Mouse (Mus musculus) forebrain, embryonic 12.5 days (tissue): Measurements from ENCODE around the gene Tlcd1. TPM values are rescaled to one million over a fixed set of nuclear protein-coding genes. Genes with fewer than 3 reads are reported as not detected.
A peak's percentile ranks its signal among the peaks of the same experiment; 100 is the strongest.
"Not testable (repeated sequence)": the region's sequence is repeated elsewhere in the genome, so short reads cannot be mapped to it uniquely, and the experiment has no call there.

ENCODE experiments used
- ATAC-seq: fragments of 200-750 bp; cut with Nextera tagmentation; 2 replicates; pipeline ENCODE4 v1.8.0; 2017; ENCODE audit warnings: moderate TSS enrichment; ENCODE audit not compliant: low FRiP score
- H3K27ac ChIP-seq: fragments of 300-500 bp; sonication (generic); 2 replicates; pipeline ENCODE4 v1.5.1; 2016; ENCODE audit warnings: mild to moderate bottlenecking
- H3K27me3 ChIP-seq: fragments of 300-500 bp; sonication (generic); 2 replicates; pipeline ENCODE4 v1.6.1; 2016; ENCODE audit warnings: mild to moderate bottlenecking
- H3K36me3 ChIP-seq: fragments of 300-500 bp; sonication (generic); replicated peaks from 2 replicates; pipeline ENCODE4 v1.6.1; 2016; ENCODE audit warnings: mild to moderate bottlenecking
- H3K4me1 ChIP-seq: fragments of 300-500 bp; sonication (generic); 2 replicates; pipeline ENCODE4 v1.6.1; 2016
- H3K4me2 ChIP-seq: fragments of 300-500 bp; sonication (generic); 2 replicates; pipeline ENCODE4 v1.6.1; 2016; ENCODE audit warnings: mild to moderate bottlenecking, moderate library complexity
- H3K4me3 ChIP-seq: fragments of 300-500 bp; sonication (generic); replicated peaks from 2 replicates; pipeline ENCODE4 v1.5.1; 2016; ENCODE audit warnings: mild to moderate bottlenecking
- H3K9ac ChIP-seq: fragments of 300-500 bp; sonication (generic); 2 replicates; pipeline ENCODE4 v1.6.1; 2016; ENCODE audit warnings: mild to moderate bottlenecking
- H3K9me3 ChIP-seq: fragments of 300-500 bp; sonication (generic); 2 replicates; pipeline ENCODE4 v1.6.1; 2016
- WGBS: fragments of 180-500 bp; shearing (Covaris S2); methylation state at CpG from one replicate; pipeline ENCODE4 v1.1.7; 2016; 5-methylcytosine and 5-hydroxymethylcytosine counted together
- polyA plus RNA-seq: library from polyadenylated mRNA; unstranded; fragments of >200 nt; fragmentation: Nextera tagmentation; extraction: Ambion mirVana; gene quantifications from 2 replicates; pipeline ENCODE4 v1.2.1, GENCODE M21; 2016

Tlcd1 gene
- polyA plus RNA-seq = 5.5 and 6.9 TPM in 2 replicates

DNA sequence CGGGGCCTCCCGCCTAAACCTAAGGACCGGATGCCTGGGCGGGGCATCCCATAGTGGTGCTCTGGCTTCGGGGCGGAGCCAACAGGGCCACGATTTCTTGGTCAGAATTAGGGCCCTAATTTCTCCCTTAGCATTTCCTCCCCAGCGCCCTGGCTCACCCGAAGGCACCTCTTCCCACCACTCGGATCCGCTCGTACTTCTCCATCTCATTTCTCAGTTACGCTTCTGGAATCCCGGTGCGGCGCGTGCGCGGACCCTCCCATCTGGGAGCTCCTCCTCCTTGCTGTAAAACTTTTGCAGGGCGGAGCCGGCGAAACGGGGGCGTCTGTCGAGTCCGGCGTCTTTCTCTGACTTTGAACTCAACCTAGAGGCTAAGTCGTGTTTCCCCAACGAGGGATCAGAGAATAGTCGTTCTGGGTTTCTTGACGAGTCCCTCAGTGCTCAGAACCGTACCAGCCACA is at the start of gene Tlcd1, which contains the start of gene Nek8:
Gene Tlcd1 (plus strand): TSS at position 310 of the 461 bp plus-strand sequence.
Gene Nek8 (minus strand): TSS at position 274 of the 461 bp plus-strand sequence.
- Histone ChIP-seq H3K27ac (peak within 1 kb of the TSS; percentile 91), H3K4me1 (peaks cover 50% of the 10 kb centered on the region), H3K27me3 (no peaks in the 10 kb centered on the region), H3K4me3 (peak within 1 kb of the TSS; percentile 64), H3K36me3 (peaks cover 22% of the 10 kb centered on the region), H3K9ac (peak within 1 kb of the TSS; percentile 54), H3K9me3 (no peaks in the 10 kb centered on the region), H3K4me2 (peak within 1 kb of the TSS; percentile 80)
- ATAC-seq = peak; percentile 62
- under 1% methylated on average over 32 of the region's 32 CpGs for WGBS

DNA sequence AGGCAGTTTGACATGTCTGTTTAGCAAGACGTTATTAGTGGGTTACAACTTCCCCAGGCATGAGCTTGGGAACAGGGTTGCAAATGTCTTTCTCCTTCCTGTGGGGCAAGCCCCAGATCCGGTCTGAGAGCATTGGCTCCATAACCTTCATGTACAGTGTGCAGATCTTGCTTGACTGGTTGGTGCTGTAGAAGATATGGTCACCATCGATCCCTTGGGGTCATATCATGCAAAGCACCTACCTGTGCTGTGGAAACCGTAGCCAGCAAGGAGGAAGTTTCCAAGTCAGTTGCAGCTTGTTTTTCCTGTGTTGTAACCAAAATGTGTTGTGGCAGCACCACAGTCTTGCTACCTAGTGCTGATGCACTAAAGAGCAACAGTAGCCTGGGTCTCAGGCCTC is 49.8 kb upstream of the Tlcd1 start:
- Histone ChIP-seq H3K4me2 (no peak overlapping the region), H3K36me3 (no peaks in the 10 kb centered on the region), H3K27me3 (no peaks in the 10 kb centered on the region), H3K9ac (no peak overlapping the region), H3K9me3 (no peaks in the 10 kb centered on the region), H3K27ac (no peak overlapping the region), H3K4me3 (no peak overlapping the region), H3K4me1 (peaks cover 11% of the 10 kb centered on the region)
- WGBS = 90% methylated on average over 4 of the region's 4 CpGs
- no peak for ATAC-seq

DNA sequence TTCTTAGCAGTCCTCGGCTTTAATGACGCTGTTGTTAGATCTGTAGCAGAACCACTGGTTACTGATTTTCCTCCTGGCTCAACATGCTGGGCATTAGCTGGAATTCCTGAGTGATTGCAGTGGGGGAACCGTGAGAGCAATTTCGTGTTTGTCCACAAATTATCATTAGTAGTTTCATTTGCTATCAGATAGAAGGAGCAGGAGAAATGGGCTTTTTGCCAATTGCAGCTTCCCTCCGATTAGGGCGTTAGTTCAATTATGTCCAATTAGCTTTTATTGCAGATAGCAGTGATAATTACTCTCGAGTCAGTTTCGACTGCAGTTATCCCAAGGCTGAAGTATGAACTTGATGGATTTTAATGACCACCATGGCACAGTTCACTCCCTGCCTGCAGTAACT is 47.1 kb upstream of the Tlcd1 start:
- 58% methylated on average over 8 of the region's 8 CpGs for WGBS
- Histone ChIP-seq H3K4me1 (peaks cover 11% of the 10 kb centered on the region), H3K9ac (no peak overlapping the region), H3K27ac (no peak overlapping the region), H3K4me3 (no peak overlapping the region), H3K4me2 (no peak overlapping the region), H3K9me3 (no peaks in the 10 kb centered on the region), H3K36me3 (no peaks in the 10 kb centered on the region), H3K27me3 (no peaks in the 10 kb centered on the region)
- no peak for ATAC-seq

DNA sequence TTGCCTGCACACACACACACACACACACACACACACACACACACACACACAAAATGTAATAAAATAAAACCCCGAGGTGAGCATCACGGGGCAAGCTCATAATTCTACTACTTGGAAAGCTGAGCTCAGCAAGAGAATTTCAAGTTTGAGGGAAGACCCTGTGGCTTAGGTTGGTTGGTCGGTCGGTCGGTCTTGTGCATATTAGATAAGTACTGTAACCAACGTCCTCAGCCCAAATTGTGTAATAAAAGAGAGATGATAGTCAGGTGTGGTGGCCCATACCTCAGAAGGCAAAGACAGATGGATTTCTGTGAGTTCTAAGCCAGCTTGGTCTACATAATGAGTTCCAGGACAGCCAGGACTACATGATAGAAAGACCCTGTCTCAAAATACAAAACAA is 42.6 kb upstream of the Tlcd1 start:
- WGBS = 89% methylated on average over 6 of the region's 6 CpGs

DNA sequence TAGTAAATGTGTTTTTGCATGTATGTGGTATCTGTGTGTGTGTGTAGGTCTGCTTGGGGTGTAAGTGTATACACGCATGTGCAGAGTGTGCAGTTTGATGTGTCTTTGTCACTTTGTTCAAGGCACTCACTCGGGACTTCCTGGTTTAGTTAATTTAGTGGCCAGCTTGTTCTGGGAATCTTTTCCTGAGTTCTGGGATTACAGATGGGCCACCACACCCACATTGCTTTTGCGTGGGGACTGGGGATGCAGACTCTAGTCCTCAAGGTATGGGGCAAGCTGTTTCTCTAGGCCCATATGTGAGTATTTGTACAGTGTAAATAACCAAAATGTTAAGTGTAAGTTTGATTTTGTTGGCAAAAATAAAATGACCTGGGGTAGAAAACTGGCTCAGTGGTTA is 42.2 kb upstream of the Tlcd1 start:
- WGBS = 86% methylated on average over 3 of the region's 3 CpGs
- Histone ChIP-seq H3K4me3 (no peak overlapping the region), H3K9ac (no peak overlapping the region), H3K27ac (no peak overlapping the region), H3K4me1 (peaks cover 3% of the 10 kb centered on the region; the same call in 1 of the 2 replicates), H3K27me3 (no peaks in the 10 kb centered on the region), H3K36me3 (no peaks in the 10 kb centered on the region), H3K4me2 (no peak overlapping the region), H3K9me3 (no peaks in the 10 kb centered on the region)
- ATAC-seq = no peak

More for the DNA sequence above, 42.6 kb upstream of the Tlcd1 start:
- Histone ChIP-seq H3K9me3 (no peaks in the 10 kb centered on the region), H3K27ac (no peak overlapping the region), H3K9ac (no peak overlapping the region), H3K4me1 (peaks cover 7% of the 10 kb centered on the region; the same call in 1 of the 2 replicates), H3K36me3 (no peaks in the 10 kb centered on the region), H3K27me3 (no peaks in the 10 kb centered on the region), H3K4me2 (no peak overlapping the region), H3K4me3 (no peak overlapping the region)
- no peak for ATAC-seq

DNA sequence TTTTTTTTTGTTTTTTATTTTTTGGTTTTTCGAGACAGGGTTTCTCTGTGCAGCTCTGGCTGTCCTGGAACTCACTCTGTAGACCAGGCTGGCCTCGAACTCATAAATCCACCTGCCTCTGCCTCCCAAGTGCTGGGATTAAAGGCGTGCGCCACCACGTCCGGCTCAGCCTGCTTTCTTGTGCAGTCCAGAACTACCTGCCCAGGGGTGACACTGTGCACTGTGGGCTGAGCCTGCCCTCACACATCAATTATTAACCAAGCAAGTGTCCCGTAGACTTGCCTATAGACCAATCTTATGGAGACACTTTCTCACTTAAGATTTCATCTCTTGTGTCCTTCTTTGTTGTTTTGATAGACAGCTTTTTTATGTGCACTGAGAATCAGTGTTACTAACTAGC is 41.2 kb upstream of the Tlcd1 start:
- H3K27me3 ChIP-seq, H3K9ac ChIP-seq, H3K4me3 ChIP-seq, H3K4me1 ChIP-seq, H3K27ac ChIP-seq, H3K9me3 ChIP-seq, ATAC-seq, H3K36me3 ChIP-seq, H3K4me2 ChIP-seq: not testable (repeated sequence)
- 94% methylated on average over 7 of the region's 7 CpGs for WGBS

DNA sequence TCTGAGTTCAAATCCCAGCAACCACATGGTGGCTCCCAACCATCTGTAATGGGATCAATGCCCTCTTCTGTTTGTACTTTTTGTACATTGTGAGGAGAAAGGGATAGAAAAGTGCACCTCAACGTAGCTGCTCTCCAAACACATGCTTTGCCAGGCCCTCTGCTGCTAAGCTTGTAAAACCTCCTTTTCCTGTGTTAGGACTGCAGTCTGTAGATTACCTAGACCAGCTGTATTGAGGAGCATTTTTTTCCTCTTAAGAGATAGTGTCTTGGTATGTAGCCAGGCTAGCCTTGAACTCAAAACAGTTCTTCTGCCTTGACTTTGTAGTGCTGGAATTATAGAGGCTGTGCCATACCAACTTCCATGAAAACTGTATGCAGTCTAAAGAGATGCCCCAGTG is 40.4 kb upstream of the Tlcd1 start:
- no peaks in the 10 kb centered on the region for H3K27me3 ChIP-seq
- H3K27ac ChIP-seq = no peak overlapping the region
- no peak overlapping the region for H3K9ac ChIP-seq
- H3K4me1 ChIP-seq = no peaks in the 10 kb centered on the region
- H3K4me3 ChIP-seq = no peak overlapping the region
- no peak for ATAC-seq
- no peak overlapping the region for H3K4me2 ChIP-seq
- H3K36me3 ChIP-seq = no peaks in the 10 kb centered on the region
- 93% methylated on average over 1 of the region's 1 CpGs for WGBS
- H3K9me3 ChIP-seq = no peaks in the 10 kb centered on the region

DNA sequence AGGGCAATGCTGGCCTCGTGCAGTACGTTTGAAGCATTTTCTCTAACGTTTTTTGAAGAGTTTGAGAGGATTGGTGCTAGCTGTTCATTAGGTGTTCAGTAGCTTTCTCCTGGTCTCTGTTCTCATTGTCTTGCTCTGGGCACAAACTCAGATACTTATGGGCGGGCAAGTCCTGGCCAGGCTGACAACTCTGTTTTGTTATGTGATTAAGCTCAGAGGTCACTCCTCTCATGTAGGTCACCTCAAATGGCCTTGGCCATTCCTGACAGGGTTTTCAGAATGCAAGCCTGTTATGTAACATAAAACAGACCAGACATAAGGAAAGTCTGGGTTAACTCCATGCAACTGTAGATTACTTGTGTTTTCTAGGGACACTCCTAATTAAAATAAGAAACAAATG is 38.9 kb upstream of the Tlcd1 start:
- no peak overlapping the region for H3K4me2 ChIP-seq
- 65% methylated on average over 4 of the region's 4 CpGs for WGBS
- H3K27ac ChIP-seq = no peak overlapping the region
- no peaks in the 10 kb centered on the region for H3K9me3 ChIP-seq
- no peaks in the 10 kb centered on the region for H3K4me1 ChIP-seq
- H3K27me3 ChIP-seq = no peaks in the 10 kb centered on the region
- no peaks in the 10 kb centered on the region for H3K36me3 ChIP-seq
- no peak for ATAC-seq
- H3K9ac ChIP-seq = no peak overlapping the region
- H3K4me3 ChIP-seq = no peak overlapping the region

DNA sequence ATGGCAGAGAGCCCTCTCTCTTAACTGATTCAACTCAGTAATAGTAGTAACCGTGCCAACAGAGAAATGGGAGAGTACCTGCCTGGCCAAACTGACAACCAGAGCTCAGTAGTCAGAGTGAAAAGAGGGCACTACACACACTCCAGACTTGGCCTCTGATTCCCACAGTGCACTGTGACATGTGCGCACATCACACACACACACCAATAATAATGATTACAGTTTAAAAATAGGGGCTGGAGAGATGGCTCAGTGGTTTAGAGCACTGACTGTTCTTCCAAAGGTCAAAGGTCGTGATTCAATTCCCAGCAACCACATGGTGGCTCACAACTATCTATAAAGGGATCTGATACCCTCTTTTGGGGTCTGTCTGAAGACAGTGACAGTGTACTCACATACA is 38.5 kb upstream of the Tlcd1 start:
- Histone ChIP-seq H3K9me3 (no peaks in the 10 kb centered on the region), H3K4me2 (no peak overlapping the region), H3K27ac (no peak overlapping the region), H3K36me3 (peaks cover 2% of the 10 kb centered on the region; the same call in 1 of the 2 replicates), H3K9ac (no peak overlapping the region), H3K4me1 (no peaks in the 10 kb centered on the region), H3K4me3 (no peak overlapping the region), H3K27me3 (no peaks in the 10 kb centered on the region)
- no peak for ATAC-seq
- 92% methylated on average over 3 of the region's 3 CpGs for WGBS

DNA sequence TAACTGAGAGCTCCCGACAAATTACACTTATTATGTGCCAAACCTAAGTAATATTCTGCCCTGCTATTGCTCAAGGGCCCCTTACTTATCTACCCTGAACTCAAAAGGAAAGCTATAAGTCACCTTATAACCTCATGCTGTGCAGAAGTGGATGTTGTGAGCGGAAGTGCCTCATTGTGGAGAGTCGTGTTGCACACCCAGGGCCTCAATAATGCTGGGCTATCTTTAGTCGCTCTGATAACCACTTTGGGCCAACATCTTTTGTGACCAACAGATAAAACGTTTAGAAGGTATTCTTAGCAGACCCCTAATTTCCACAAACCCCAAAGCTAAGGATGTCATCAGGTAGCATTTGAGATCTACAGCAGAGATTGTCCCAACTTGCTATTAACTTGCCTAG is 35.8 kb upstream of the Tlcd1 start:
- peaks cover 28% of the 10 kb centered on the region for H3K36me3 ChIP-seq
- ATAC-seq = no peak
- no peaks in the 10 kb centered on the region for H3K4me1 ChIP-seq
- 91% methylated on average over 5 of the region's 5 CpGs for WGBS
- H3K4me3 ChIP-seq = no peak overlapping the region
- no peak overlapping the region for H3K27ac ChIP-seq
- H3K4me2 ChIP-seq = no peak overlapping the region
- no peaks in the 10 kb centered on the region for H3K9me3 ChIP-seq
- H3K27me3 ChIP-seq = no peaks in the 10 kb centered on the region
- H3K9ac ChIP-seq = no peak overlapping the region

DNA sequence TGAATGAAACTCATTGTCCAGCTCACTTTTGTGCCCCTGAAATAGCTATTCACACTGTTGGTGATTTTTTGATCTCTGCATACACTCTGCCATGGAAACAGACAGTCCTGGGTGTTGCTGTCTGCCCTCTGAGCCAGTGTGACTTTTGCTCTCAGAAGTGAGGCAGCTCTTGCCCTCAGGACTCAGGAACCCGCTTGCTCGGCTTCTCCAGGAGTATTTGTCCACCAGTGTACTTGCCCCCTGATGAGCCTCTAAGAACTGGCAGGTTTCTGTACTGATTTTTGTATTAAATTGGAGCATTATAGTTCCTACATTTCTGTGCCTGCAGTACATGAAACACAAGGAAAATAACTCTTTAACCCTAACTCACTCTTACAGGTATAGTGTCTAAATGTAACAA is 33.0 kb upstream of the Tlcd1 start:
- H3K36me3 ChIP-seq = peaks cover 50% of the 10 kb centered on the region
- 83% methylated on average over 2 of the region's 2 CpGs for WGBS
- H3K27me3 ChIP-seq = no peaks in the 10 kb centered on the region
- no peaks in the 10 kb centered on the region for H3K4me1 ChIP-seq
- no peak overlapping the region for H3K4me2 ChIP-seq
- no peaks in the 10 kb centered on the region for H3K9me3 ChIP-seq
- no peak overlapping the region for H3K4me3 ChIP-seq
- H3K27ac ChIP-seq = no peak overlapping the region
- no peak overlapping the region for H3K9ac ChIP-seq
- no peak for ATAC-seq

DNA sequence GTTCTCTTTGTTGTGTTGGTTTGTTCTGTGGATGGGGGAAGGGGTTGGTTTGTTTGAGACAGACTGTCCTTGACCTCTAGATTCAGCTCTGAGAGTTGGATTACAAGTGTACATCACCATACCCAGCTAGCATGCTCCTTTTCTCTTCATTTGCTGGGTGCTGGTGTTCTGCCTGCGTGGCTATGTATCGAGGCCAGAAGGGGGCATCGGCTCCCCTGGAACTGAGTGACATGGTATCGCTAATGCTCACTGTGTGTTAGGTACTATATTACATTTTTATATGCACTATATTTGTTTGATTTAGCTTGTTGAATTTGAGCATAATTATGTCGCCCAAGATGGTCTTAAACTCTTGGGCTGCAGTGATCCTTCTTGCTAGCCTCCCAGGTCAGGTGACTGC is 30.3 kb upstream of the Tlcd1 start:
- H3K4me1 ChIP-seq = no peaks in the 10 kb centered on the region
- H3K4me3 ChIP-seq = no peak overlapping the region
- H3K27ac ChIP-seq = no peak overlapping the region
- H3K27me3 ChIP-seq = no peaks in the 10 kb centered on the region
- peaks cover 74% of the 10 kb centered on the region for H3K36me3 ChIP-seq
- H3K9me3 ChIP-seq = no peaks in the 10 kb centered on the region
- H3K4me2 ChIP-seq = no peak overlapping the region
- WGBS = 87% methylated on average over 5 of the region's 5 CpGs
- no peak for ATAC-seq
- no peak overlapping the region for H3K9ac ChIP-seq

DNA sequence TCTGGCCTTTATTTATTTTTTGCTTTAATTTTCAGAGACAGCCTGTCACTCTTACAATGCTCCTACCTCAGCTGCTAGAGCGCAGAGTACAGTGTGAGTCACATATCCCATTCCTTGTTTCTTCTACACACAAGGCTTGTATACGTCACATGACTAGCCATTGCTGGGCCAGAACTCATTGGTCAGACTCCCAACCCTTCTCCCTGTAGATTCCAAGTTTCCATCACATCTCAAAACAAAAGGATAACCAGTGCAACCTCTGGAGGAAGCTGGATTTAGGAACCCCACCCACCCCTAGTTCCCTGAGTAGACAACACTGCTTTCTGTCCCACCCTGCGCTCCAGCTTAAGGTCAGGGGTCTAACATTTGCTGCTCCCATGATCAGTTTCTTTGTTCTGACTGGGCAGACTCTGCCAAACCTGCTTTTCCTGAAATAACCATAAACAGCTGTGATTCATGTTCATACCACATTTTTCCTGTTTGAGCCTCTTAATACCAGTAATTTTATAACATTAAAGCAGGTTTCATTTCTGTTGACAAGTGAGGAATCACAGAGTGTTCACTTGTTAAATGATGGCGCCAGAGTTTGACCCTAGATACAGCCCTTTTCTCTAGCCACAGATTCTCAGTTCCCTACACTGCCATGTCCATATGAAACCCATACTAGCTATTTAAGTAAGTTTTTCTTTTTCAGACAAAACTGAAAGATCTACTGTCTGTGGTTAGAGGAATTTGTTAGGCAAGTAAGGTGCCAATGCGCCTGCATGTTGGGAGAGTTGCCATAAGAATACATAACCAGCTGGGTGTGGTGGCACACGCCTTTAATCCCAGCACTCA is 29.6 kb upstream of the Tlcd1 start:
- Histone ChIP-seq H3K27ac (no peak overlapping the region), H3K9ac (no peak overlapping the region), H3K9me3 (no peaks in the 10 kb centered on the region), H3K4me1 (no peaks in the 10 kb centered on the region), H3K36me3 (peaks cover 79% of the 10 kb centered on the region), H3K4me3 (no peak overlapping the region), H3K27me3 (no peaks in the 10 kb centered on the region), H3K4me2 (no peak overlapping the region)
- 91% methylated on average over 6 of the region's 6 CpGs for WGBS
- ATAC-seq = no peak
